Mouse (Mus musculus) E14TG2a.4 (cell line): ENCODE results near the gene Lysmd1.

Experiments used
- H3K27me3 ChIP-seq: 2 replicates; pipeline ENCODE4 v1.6.1; 2014; ENCODE audit warnings: low read length, control low read depth; ENCODE audit not compliant: insufficient read depth
- H3K36me3 ChIP-seq: 2 replicates; pipeline ENCODE4 v1.6.1; 2014; ENCODE audit warnings: low read length, control low read depth; ENCODE audit not compliant: insufficient read depth
- H3K4me1 ChIP-seq: replicated peaks from 2 replicates; pipeline ENCODE4 v1.6.1; 2014; ENCODE audit warnings: low read depth, low read length, control low read depth
- H3K4me3 ChIP-seq: replicated peaks from 2 replicates; pipeline ENCODE4 v1.5.1; 2014; ENCODE audit warnings: mild to moderate bottlenecking, low read length
- H3K9me3 ChIP-seq: 2 replicates; pipeline ENCODE4 v1.6.1; 2014; ENCODE audit warnings: low read length, control low read depth
- CTCF ChIP-seq: conservative IDR thresholded peaks from 2 replicates; pipeline ENCODE4 v1.5.1; 2014; ENCODE audit warnings: low read length
- NANOG ChIP-seq: IDR thresholded peaks from 2 replicates; pipeline ENCODE4 v1.6.1; 2014; ENCODE audit warnings: borderline replicate concordance, low read length, mixed read lengths
- POU5F1 ChIP-seq: IDR thresholded peaks from 2 replicates; pipeline ENCODE4 v1.6.1; 2014; ENCODE audit warnings: low read length, borderline replicate concordance

Gene Lysmd1

GRCm38 (mm10) chr3:95186888-95187287, 53.0 kb downstream of the Lysmd1 start:
- no peak for TF ChIP-seq NANOG
- no peak for TF ChIP-seq POU5F1
- no peak for TF ChIP-seq CTCF
- H3K9me3 ChIP-seq = no peaks in the 10 kb centered on the region
- H3K4me1 ChIP-seq = no peaks in the 10 kb centered on the region
- peaks cover 95% of the 10 kb centered on the region for H3K36me3 ChIP-seq
- H3K27me3 ChIP-seq = no peaks in the 10 kb centered on the region
- H3K4me3 ChIP-seq = no peak overlapping the region
